In the genomic region with DNA sequence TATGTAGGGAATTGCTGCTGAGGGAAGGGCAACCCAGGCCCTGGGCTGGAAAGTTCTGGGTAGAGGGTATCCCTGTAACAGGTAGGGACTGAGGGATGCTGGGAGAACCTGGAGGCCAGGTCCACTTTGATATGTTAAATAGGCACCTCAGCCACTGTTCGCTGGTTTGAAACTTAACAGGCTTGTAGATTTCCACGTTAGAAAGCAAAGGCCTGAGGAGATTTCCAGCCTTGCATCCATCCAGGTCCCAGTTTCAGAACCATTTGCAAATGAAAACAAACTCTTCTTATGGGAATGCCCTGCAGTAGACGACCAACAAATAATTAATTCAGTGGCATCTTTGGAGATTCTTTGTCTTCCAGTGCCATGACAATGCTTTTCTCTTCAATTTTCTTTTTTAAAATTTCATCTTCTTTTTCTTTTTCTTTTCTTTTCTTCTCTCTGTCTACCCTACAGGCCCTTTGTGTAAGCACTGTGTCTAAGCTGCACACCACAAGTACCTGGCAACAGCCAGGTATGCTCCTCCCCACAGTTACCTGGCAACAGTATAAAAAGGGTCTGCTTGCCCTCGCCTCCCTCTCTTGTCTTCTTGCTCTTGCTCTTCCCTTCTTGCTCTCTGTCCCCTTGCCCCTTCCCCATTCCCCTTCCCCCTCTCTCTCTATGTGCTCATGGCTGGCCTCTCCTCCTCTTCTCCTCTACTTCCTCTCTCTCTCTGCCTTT, we compare ENCODE assay signal across 28 mouse cellular contexts. TPM values are rescaled to one million over a fixed set of nuclear protein-coding genes. Genes with fewer than 3 reads are reported as not detected.
A peak's percentile ranks its signal among the peaks of the same experiment; 100 is the strongest.
DNase-seq lines count a peak whose midpoint lies in the region; TF ChIP-seq lines count a peak whose summit lies in the region.
"Had no signal": no experiment of that assay in that cellular context is flagged by ENCODE, and none has a peak within 500 bp of the region (broad histone marks: within the 10 kb centered on the region; RNA-seq: fewer than 3 reads in every experiment).

No protein-coding gene starts in this region.

- H3K4me1 ChIP-seq in ES-Bruce4 (ENCODE audit: control insufficient read depth, insufficient read depth, low read length) (peaks cover 5% of the 10 kb centered on the region), ES-E14 (ENCODE audit: control insufficient read depth in 2 of 2, insufficient read depth in 2 of 2, low read length in 2 of 2, poor library complexity in 1 of 2) (peaks cover 0 to 8% of the 10 kb centered on the region in 2 experiments; a peak in 3 of 4 replicates)

- TF ChIP-seq CTCF in ES-Bruce4 (IDR thresholded peaks at IDR 0.05; ENCODE audit: low read depth, low read length), result no peak

- intact Hi-C loops in left cerebral cortex, postnatal 25 days (cut with DNase I), result no loop called here

- H3K27me3 ChIP-seq in ES-Bruce4 (ENCODE audit: control insufficient read depth, insufficient read depth, low read length, poor library complexity, severe bottlenecking), result no peaks in the 10 kb centered on the region

- H3K4me3 ChIP-seq in ES-Bruce4 (ENCODE audit: low read depth, low read length) (no peak overlapping the region), ES-E14 (ENCODE audit: insufficient read depth in 1 of 2, low read depth in 1 of 2, low read length in 2 of 2, poor library complexity in 1 of 2, severe bottlenecking in 1 of 2) (no peak overlapping the region)
- H3K4me3 ChIP-seq: embryonic facial prominence, embryonic 13.5 days; embryonic facial prominence, embryonic 15.5 days; erythroblast, embryonic 14.5 days; forebrain, embryonic 10.5 days; forebrain, embryonic 12.5 days had no signal

- no peak for TF ChIP-seq POLR2A in ES-Bruce4 (IDR thresholded peaks at IDR 0.05; ENCODE audit: insufficient read depth, low read length)

- H3K36me3 ChIP-seq in ES-Bruce4 (ENCODE audit: control insufficient read depth, insufficient read depth, low read length, poor library complexity, severe bottlenecking) (no peaks in the 10 kb centered on the region), ES-E14 (ENCODE audit: control insufficient read depth, insufficient read depth, low read length, poor library complexity, severe bottlenecking) (no peaks in the 10 kb centered on the region)
- H3K36me3 ChIP-seq: embryonic facial prominence, embryonic 13.5 days; embryonic facial prominence, embryonic 15.5 days; forebrain, embryonic 10.5 days; forebrain, embryonic 12.5 days had no signal

- H3K9me3 ChIP-seq in ES-Bruce4 (replicated peaks; ENCODE audit: control insufficient read depth, insufficient read depth, low read length, poor library complexity, severe bottlenecking) (no peaks in the 10 kb centered on the region), ES-E14 (ENCODE audit: control insufficient read depth, insufficient read depth, low read depth, low read length) (no peaks in the 10 kb centered on the region)
- H3K9me3 ChIP-seq: embryonic facial prominence, embryonic 13.5 days; embryonic facial prominence, embryonic 15.5 days; forebrain, embryonic 10.5 days; forebrain, embryonic 12.5 days had no signal

- no peak for DNase-seq in ES-E14 (ENCODE audit: low read depth, low spot score)
- peak; percentile 76 for DNase-seq in ZHBTc4 (ENCODE audit: low read depth, low spot score)
- DNase-seq in frontal cortex, adult 2 months (ENCODE audit: extremely low spot score in 1 of 2, low spot score in 1 of 2), result no peak
- DNase-seq in left cerebral cortex, postnatal 25 days (ENCODE audit: low spot score in 2 of 2), result no peak
- no peak for DNase-seq in cerebellum, adult 8-10 months
- DNase-seq in cerebellum, adult 11 months, result no peak
- DNase-seq: adrenal gland, adult 2 months; adrenal gland, postnatal 10 days; adrenal gland, postnatal 25 days; cerebellum, adult 18-20 months; cerebellum, adult 9-10 months; cerebellum, postnatal 10 days; cerebellum, postnatal 25 days; embryo, embryonic 11 days had no signal

- H3K27ac ChIP-seq in ES-Bruce4 (ENCODE audit: insufficient read depth, low read length) (peak overlapping the region; percentile 89), ES-E14 (ENCODE audit: insufficient read depth, low read depth, low read length, poor library complexity, severe bottlenecking) (peak overlapping the region; percentile 45)
- H3K27ac ChIP-seq: embryonic facial prominence, embryonic 13.5 days; embryonic facial prominence, embryonic 15.5 days; forebrain, embryonic 10.5 days; forebrain, embryonic 12.5 days had no signal

- no peak for TF ChIP-seq EP300 in ES-Bruce4 (IDR thresholded peaks at IDR 0.05; ENCODE audit: insufficient read depth, low read depth, low read length)

- H3K9ac ChIP-seq in ES-Bruce4 (ENCODE audit: low read depth, poor library complexity, severe bottlenecking) (no peak overlapping the region), ES-E14 (ENCODE audit: insufficient read depth, low read depth, low read length, poor library complexity, severe bottlenecking) (no peak overlapping the region)
- H3K9ac ChIP-seq: embryonic facial prominence, embryonic 13.5 days; embryonic facial prominence, embryonic 15.5 days; forebrain, embryonic 12.5 days had no signal

- in situ Hi-C loops in ES-E14 (cut with MboI; ENCODE audit: low sequenced_read_pairs in 2 of 2, unreplicated experiment in 2 of 2), result no loop called here

TF ChIP-seq in ES-E14, 5 proteins besides CTCF, POLR2A, EP300 and RAD21:
- TF ChIP-seq MAFK (IDR thresholded peaks at IDR 0.05; ENCODE audit: insufficient read depth, low read depth, low read length), result no peak
- no peak for TF ChIP-seq HCFC1 (IDR thresholded peaks at IDR 0.05; ENCODE audit: borderline replicate concordance, insufficient read depth, low read length)
- no peak for TF ChIP-seq ZC3H11A (IDR thresholded peaks at IDR 0.05; ENCODE audit: borderline replicate concordance, low read depth, low read length)
- no peak for TF ChIP-seq ZNF384 (IDR thresholded peaks at IDR 0.05; ENCODE audit: low read depth, low read length)
- no peak for TF ChIP-seq CHD2 (IDR thresholded peaks at IDR 0.05; ENCODE audit: low read depth, low read length)

RNA-seq across cellular contexts. Expression of a gene that starts 4.3 kb away (rescaled TPM):
- polyA plus RNA-seq in ES-Bruce4 (2011; ENCODE audit: insufficient read depth, insufficient read length, low read depth, missing spikeins), result 109 and 112 TPM in 2 replicates
- total RNA-seq in ES-E14 (2012; rRNA removed), result 21.6 and 34.3 TPM in 2 replicates
- polyA plus RNA-seq in frontal cortex, adult 2 months (2012; rRNA removed), result 39.5 and 44.2 TPM in 2 replicates
- 10 to 100 TPM; 20.9 to 21.6 TPM for total RNA-seq in left cerebral cortex, postnatal 25 days (2021)
- polyA plus RNA-seq: erythroblast, embryonic 14.5 days had no signal

RNA-seq across cellular contexts. Expression of a gene that starts 15.5 kb away (rescaled TPM):
- not detected in 2 replicates for polyA plus RNA-seq in ES-Bruce4 (2011; ENCODE audit: insufficient read depth, insufficient read length, low read depth, missing spikeins)
- not detected in 2 replicates for total RNA-seq in ES-E14 (2012; rRNA removed)
- 0.18 TPM in 1 of 2 replicates, not detected in the other for polyA plus RNA-seq in frontal cortex, adult 2 months (2012; rRNA removed)
- not detected for total RNA-seq in left cerebral cortex, postnatal 25 days (2021)
- total RNA-seq: adrenal gland, adult 2 months; adrenal gland, postnatal 10 days; adrenal gland, postnatal 25 days; adrenal gland, postnatal 4 days; gastrocnemius, adult 18-20 months; MEL had no signal
- polyA plus RNA-seq: adrenal gland, adult 2 months; C2C12; cortical plate, adult 2 months; embryonic facial prominence, embryonic 11.5 days; embryonic facial prominence, embryonic 13.5 days; embryonic facial prominence, embryonic 15.5 days; erythroblast, embryonic 14.5 days; forebrain, embryonic 12.5 days; forebrain, embryonic 14.5 days; forebrain, embryonic 16.5 days had no signal

RNA-seq across cellular contexts. Expression of a gene that starts 37.4 kb away (rescaled TPM):
- not detected in 2 replicates for polyA plus RNA-seq in ES-Bruce4 (2011; ENCODE audit: insufficient read depth, insufficient read length, low read depth, missing spikeins)
- not detected in 2 replicates for total RNA-seq in ES-E14 (2012; rRNA removed)
- not detected in 2 replicates for polyA plus RNA-seq in frontal cortex, adult 2 months (2012; rRNA removed)
- not detected for total RNA-seq in left cerebral cortex, postnatal 25 days (2021)
- total RNA-seq: adrenal gland, adult 2 months; adrenal gland, postnatal 10 days; adrenal gland, postnatal 25 days; adrenal gland, postnatal 4 days; gastrocnemius, adult 18-20 months; MEL had no signal
- polyA plus RNA-seq: adrenal gland, adult 2 months; C2C12; cortical plate, adult 2 months; embryonic facial prominence, embryonic 11.5 days; embryonic facial prominence, embryonic 13.5 days; embryonic facial prominence, embryonic 15.5 days; erythroblast, embryonic 14.5 days; forebrain, embryonic 10.5 days; forebrain, embryonic 12.5 days; forebrain, embryonic 14.5 days; forebrain, embryonic 16.5 days had no signal

RNA-seq across cellular contexts. Expression of a gene that starts 51.4 kb away (rescaled TPM):
- not detected in 2 replicates for polyA plus RNA-seq in ES-Bruce4 (2011; ENCODE audit: insufficient read depth, insufficient read length, low read depth, missing spikeins)
- total RNA-seq in ES-E14 (2012; rRNA removed), result not detected in 2 replicates
- polyA plus RNA-seq in frontal cortex, adult 2 months (2012; rRNA removed), result 0.18 and 0.19 TPM in 2 replicates
- total RNA-seq in left cerebral cortex, postnatal 25 days (2021), result not detected
- total RNA-seq: adrenal gland, adult 2 months; adrenal gland, postnatal 10 days; adrenal gland, postnatal 25 days; adrenal gland, postnatal 4 days; gastrocnemius, adult 18-20 months; MEL had no signal
- polyA plus RNA-seq: adrenal gland, adult 2 months; C2C12; embryonic facial prominence, embryonic 11.5 days; embryonic facial prominence, embryonic 13.5 days; embryonic facial prominence, embryonic 15.5 days; erythroblast, embryonic 14.5 days; forebrain, embryonic 10.5 days; forebrain, embryonic 12.5 days; forebrain, embryonic 14.5 days; forebrain, embryonic 16.5 days had no signal

RNA-seq across cellular contexts. Expression of a gene that starts 53.3 kb away (rescaled TPM):
- 46.5 and 49.6 TPM in 2 replicates for polyA plus RNA-seq in ES-Bruce4 (2011; ENCODE audit: insufficient read depth, insufficient read length, low read depth, missing spikeins)
- 31.9 and 36.0 TPM in 2 replicates for total RNA-seq in ES-E14 (2012; rRNA removed)
- 36.4 and 41.1 TPM in 2 replicates for polyA plus RNA-seq in frontal cortex, adult 2 months (2012; rRNA removed)
- total RNA-seq in left cerebral cortex, postnatal 25 days (2021), result 10 to 100 TPM; 38.4 to 39.8 TPM
